Mouse (Mus musculus): ENCODE results near the gene Atp6v0e. TPM values are rescaled to one million over a fixed set of nuclear protein-coding genes. Genes with fewer than 3 reads are reported as not detected.

Atp6v0e gene
- total and polyA plus RNA-seq, 3 experiments: 60.9 to 143 (median 67.2) TPM

GRCm38 (mm10) chr17:26619577-26619976 lies 43.5 kb upstream of the Atp6v0e start:
- TF ChIP-seq POLR2A (IDR thresholded peaks at IDR 0.05; ENCODE audit: insufficient read depth, low read depth, low read length): no peak
- Histone ChIP-seq H3K4me1 (ENCODE audit: control insufficient read depth, insufficient read depth, low read length) (peaks cover 27% of the 10 kb centered on the region), H3K4me3 (no peak overlapping the region), H3K79me2 (replicated peaks; ENCODE audit: control insufficient read depth, insufficient read depth, low read length) (no peaks in the 10 kb centered on the region), H3K36me3 (ENCODE audit: control insufficient read depth, insufficient read depth, low read length) (no peaks in the 10 kb centered on the region), H3K27me3 (ENCODE audit: control insufficient read depth, insufficient read depth, low read length) (no peaks in the 10 kb centered on the region), H3K9ac (ENCODE audit: low read depth, low read length) (no peak overlapping the region), H3K27ac (peak overlapping the region; percentile 23)
- WGBS: 78% methylated on average over 6 of the region's 6 CpGs
- DNase-seq: no peak
- intact Hi-C loops (cut with DNase I): no loop called here

GRCm38 (mm10) chr17:26620292-26620691 lies 42.7 kb upstream of the Atp6v0e start:
- H3K4me1 ChIP-seq (ENCODE audit: control insufficient read depth, insufficient read depth, low read length): peaks cover 27% of the 10 kb centered on the region
- TF ChIP-seq EP300 (IDR thresholded peaks at IDR 0.05; ENCODE audit: insufficient read depth, low read depth, low read length): no peak
- no peak for TF ChIP-seq CTCF (IDR thresholded peaks at IDR 0.05)
- TF ChIP-seq POLR2A (IDR thresholded peaks at IDR 0.05; ENCODE audit: insufficient read depth, low read depth, low read length): no peak
- DNase-seq: no peak
- H3K79me2 ChIP-seq (replicated peaks; ENCODE audit: control insufficient read depth, insufficient read depth, low read length): no peaks in the 10 kb centered on the region
- no peak overlapping the region for H3K9ac ChIP-seq (ENCODE audit: low read depth, low read length)
- no peaks in the 10 kb centered on the region for H3K27me3 ChIP-seq (ENCODE audit: control insufficient read depth, insufficient read depth, low read length)
- no peak overlapping the region for H3K4me3 ChIP-seq
- intact Hi-C loops (cut with DNase I): loop anchor here (2.0 kb wide), 2 partner anchors 17 to 111 kb away; no protein-coding TSS in a partner anchor
- peak overlapping the region; percentile 90 for H3K27ac ChIP-seq
- 89% methylated on average over 6 of the region's 6 CpGs for WGBS
- peaks cover under 1% of the 10 kb centered on the region; the same call in 1 of the 2 replicates for H3K36me3 ChIP-seq (ENCODE audit: control insufficient read depth, insufficient read depth, low read length)

- H3K9ac ChIP-seq (ENCODE audit: low read depth, low read length): peak overlapping the region; percentile 8
- DNase-seq: peak; percentile 74 to 86
- no peak overlapping the region for H3K4me3 ChIP-seq
- peaks cover 32% of the 10 kb centered on the region for H3K4me1 ChIP-seq (ENCODE audit: control insufficient read depth, insufficient read depth, low read length)
- peak overlapping the region; percentile 90 for H3K27ac ChIP-seq
- H3K36me3 ChIP-seq (ENCODE audit: control insufficient read depth, insufficient read depth, low read length): peaks cover 3% of the 10 kb centered on the region; the same call in 1 of the 2 replicates
- TF ChIP-seq CTCF (IDR thresholded peaks at IDR 0.05) (no peak), EP300 (IDR thresholded peaks at IDR 0.05; ENCODE audit: insufficient read depth, low read depth, low read length) (peak; percentile 95), POLR2A (IDR thresholded peaks at IDR 0.05; ENCODE audit: insufficient read depth, low read depth, low read length) (peak; percentile 46; the same call in 1 of the 2 replicates)
- H3K27me3 ChIP-seq (ENCODE audit: control insufficient read depth, insufficient read depth, low read length): no peaks in the 10 kb centered on the region
- intact Hi-C loops (cut with DNase I): loop anchor here (2.0 kb wide), 2 partner anchors 18 to 112 kb away; no protein-coding TSS in a partner anchor
- WGBS: 35% methylated on average over 17 of the region's 17 CpGs
- no peaks in the 10 kb centered on the region for H3K79me2 ChIP-seq (replicated peaks; ENCODE audit: control insufficient read depth, insufficient read depth, low read length)
Observed at GRCm38 (mm10) chr17:26620786-26621766, 42.0 kb upstream of the Atp6v0e start.

- TF ChIP-seq POLR2A (IDR thresholded peaks at IDR 0.05; ENCODE audit: insufficient read depth, low read depth, low read length) (no peak), EP300 (IDR thresholded peaks at IDR 0.05; ENCODE audit: insufficient read depth, low read depth, low read length) (no peak), CTCF (IDR thresholded peaks at IDR 0.05) (no peak)
- no peak overlapping the region for H3K4me3 ChIP-seq
- intact Hi-C loops (cut with DNase I): loop anchor here (2.0 kb wide), 2 partner anchors 19 to 113 kb away; no protein-coding TSS in a partner anchor
- H3K36me3 ChIP-seq (ENCODE audit: control insufficient read depth, insufficient read depth, low read length): peaks cover 3% of the 10 kb centered on the region; the same call in 1 of the 2 replicates
- no peaks in the 10 kb centered on the region for H3K27me3 ChIP-seq (ENCODE audit: control insufficient read depth, insufficient read depth, low read length)
- 81% methylated on average over 5 of the region's 5 CpGs for WGBS
- no peak for DNase-seq
- H3K79me2 ChIP-seq (replicated peaks; ENCODE audit: control insufficient read depth, insufficient read depth, low read length): no peaks in the 10 kb centered on the region
- H3K27ac ChIP-seq: peak overlapping the region; percentile 90
- H3K4me1 ChIP-seq (ENCODE audit: control insufficient read depth, insufficient read depth, low read length): peaks cover 27% of the 10 kb centered on the region
- no peak overlapping the region for H3K9ac ChIP-seq (ENCODE audit: low read depth, low read length)
Observed at GRCm38 (mm10) chr17:26621912-26622311, 41.1 kb upstream of the Atp6v0e start.

DNA sequence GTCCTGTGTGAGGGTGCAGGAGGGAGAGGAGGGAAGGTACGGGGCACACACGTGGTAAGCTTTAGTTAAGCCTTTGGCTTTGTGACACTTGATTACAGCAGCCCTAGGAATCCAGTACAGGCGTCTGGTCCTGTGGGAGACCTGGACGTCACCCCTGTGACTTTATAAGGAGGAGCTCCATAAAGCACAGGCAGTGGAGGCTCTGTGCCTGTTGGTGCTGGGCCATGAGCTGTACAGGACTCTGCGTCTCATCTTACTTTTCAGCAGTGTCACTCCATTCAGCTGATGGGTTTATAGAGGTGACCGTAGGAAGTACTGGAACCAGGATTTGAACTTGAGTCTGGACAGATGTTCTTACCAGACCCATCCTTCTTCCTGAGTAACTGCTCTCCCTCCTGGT lies 39.0 kb upstream of the Atp6v0e start:
- 91% methylated on average over 6 of the region's 6 CpGs for WGBS
- peaks cover 3% of the 10 kb centered on the region; the same call in 1 of the 2 replicates for H3K36me3 ChIP-seq (ENCODE audit: control insufficient read depth, insufficient read depth, low read length)
- no peak for DNase-seq

More for the DNA sequence above, 39.0 kb upstream of the Atp6v0e start:
- no peaks in the 10 kb centered on the region for H3K27me3 ChIP-seq (ENCODE audit: control insufficient read depth, insufficient read depth, low read length)
- H3K4me1 ChIP-seq (ENCODE audit: control insufficient read depth, insufficient read depth, low read length): peaks cover 27% of the 10 kb centered on the region
- no peak for TF ChIP-seq EP300 (IDR thresholded peaks at IDR 0.05; ENCODE audit: insufficient read depth, low read depth, low read length)
- no peak for TF ChIP-seq POLR2A (IDR thresholded peaks at IDR 0.05; ENCODE audit: insufficient read depth, low read depth, low read length)
- no peak for TF ChIP-seq CTCF (IDR thresholded peaks at IDR 0.05)
- no peak overlapping the region for H3K9ac ChIP-seq (ENCODE audit: low read depth, low read length)
- H3K4me3 ChIP-seq: no peak overlapping the region
- H3K79me2 ChIP-seq (replicated peaks; ENCODE audit: control insufficient read depth, insufficient read depth, low read length): no peaks in the 10 kb centered on the region
- no peak overlapping the region for H3K27ac ChIP-seq
- intact Hi-C loops (cut with DNase I): no loop called here
